Mouse (Mus musculus) intestine, embryonic 16.5 days (tissue): Measurements from ENCODE around the gene Cabp1. TPM values are rescaled to one million over a fixed set of nuclear protein-coding genes. Genes with fewer than 3 reads are reported as not detected.
"Not testable (repeated sequence)": the region's sequence is repeated elsewhere in the genome, so short reads cannot be mapped to it uniquely, and the experiment has no call there.

Experiments
- ATAC-seq: fragments of 200-750 bp; cut with Nextera tagmentation; 2 replicates; pipeline ENCODE4 v1.8.0; 2017; ENCODE audit warnings: moderate TSS enrichment, moderate library complexity
- H3K27ac ChIP-seq: fragments of 300-500 bp; sonication (generic); 2 replicates; pipeline ENCODE4 v1.5.1; 2014; ENCODE audit warnings: mild to moderate bottlenecking, low read length
- H3K27me3 ChIP-seq: fragments of 300-500 bp; sonication (generic); replicated peaks from 2 replicates; pipeline ENCODE4 v1.6.1; 2014; ENCODE audit warnings: low read length, control low read depth, mixed read lengths; ENCODE audit not compliant: control insufficient read depth, insufficient read depth
- H3K36me3 ChIP-seq: fragments of 300-500 bp; sonication (generic); 2 replicates; pipeline ENCODE4 v1.6.1; 2014; ENCODE audit warnings: low read length, control low read depth; ENCODE audit not compliant: control insufficient read depth, insufficient read depth
- H3K4me1 ChIP-seq: fragments of 300-500 bp; sonication (generic); 2 replicates; pipeline ENCODE4 v1.6.1; 2014; ENCODE audit warnings: low read length, control low read depth, mixed read lengths; ENCODE audit not compliant: control insufficient read depth, insufficient read depth
- H3K4me2 ChIP-seq: fragments of 300-500 bp; sonication (generic); 2 replicates; pipeline ENCODE4 v1.6.1; 2014; ENCODE audit warnings: low read depth, low read length, control low read depth
- H3K4me3 ChIP-seq: fragments of 300-500 bp; sonication (generic); 2 replicates; pipeline ENCODE4 v1.5.1; 2014; ENCODE audit warnings: mild to moderate bottlenecking, low read length
- H3K9ac ChIP-seq: fragments of 300-500 bp; sonication (generic); 2 replicates; pipeline ENCODE4 v1.6.1; 2014; ENCODE audit warnings: low read depth, low read length
- H3K9me3 ChIP-seq: fragments of 300-500 bp; sonication (generic); 2 replicates; pipeline ENCODE4 v1.6.1; 2016; ENCODE audit warnings: low read length, control low read depth; ENCODE audit not compliant: control insufficient read depth
- WGBS: fragments of 180-500 bp; shearing (Covaris S2); extraction: QIAGEN DNeasy Blood & Tissue Kit; methylation state at CpG from one replicate; pipeline ENCODE4 v1.1.7; 2014; 5-methylcytosine and 5-hydroxymethylcytosine counted together
- polyA plus RNA-seq: library from polyadenylated mRNA; unstranded; fragments of >200 nt; fragmentation: Nextera tagmentation; extraction: Ambion mirVana; gene quantifications from 2 replicates; pipeline ENCODE4 v1.2.1, GENCODE M21; 2015

The Cabp1 gene
- polyA plus RNA-seq, 1 experiment from 2014 or later: 1.2 TPM

- Histone ChIP-seq H3K27ac (no peak overlapping the region), H3K9me3 (no peaks in the 10 kb centered on the region), H3K4me1 (peaks cover 32% of the 10 kb centered on the region), H3K36me3 (peaks cover 24% of the 10 kb centered on the region), H3K27me3 (no peaks in the 10 kb centered on the region), H3K4me2 (no peak overlapping the region), H3K4me3 (no peak overlapping the region), H3K9ac (no peak overlapping the region)
- ATAC-seq: no peak
- 90% methylated on average over 14 of the region's 14 CpGs for WGBS
Measured at GRCm38 (mm10) chr5:115149675-115150459, 44.3 kb downstream of the Cabp1 start.

GRCm38 (mm10) chr5:115148872-115149271 is 45.3 kb downstream of the Cabp1 start:
- Histone ChIP-seq H3K4me1 (peaks cover 24% of the 10 kb centered on the region), H3K36me3 (peaks cover 27% of the 10 kb centered on the region)
- ATAC-seq, H3K9me3 ChIP-seq, H3K9ac ChIP-seq, H3K27me3 ChIP-seq, H3K4me3 ChIP-seq, H3K4me2 ChIP-seq, H3K27ac ChIP-seq: not testable (repeated sequence)
- WGBS: no CpG with 5 or more reads among the region's 1 CpGs

- H3K4me1 ChIP-seq: peaks cover 19% of the 10 kb centered on the region
- ATAC-seq: no peak
- no peak overlapping the region for H3K9ac ChIP-seq
- H3K36me3 ChIP-seq: peaks cover 27% of the 10 kb centered on the region
- no peaks in the 10 kb centered on the region for H3K9me3 ChIP-seq
- H3K4me2 ChIP-seq: no peak overlapping the region
- 93% methylated on average over 8 of the region's 8 CpGs for WGBS
- H3K27ac ChIP-seq: no peak overlapping the region
- H3K27me3 ChIP-seq: no peaks in the 10 kb centered on the region
- H3K4me3 ChIP-seq: no peak overlapping the region
Measured at GRCm38 (mm10) chr5:115148378-115148777, 45.8 kb downstream of the Cabp1 start.

- no peaks in the 10 kb centered on the region for H3K27me3 ChIP-seq
- H3K4me1 ChIP-seq: peaks cover 10% of the 10 kb centered on the region
- peak; percentile 79 for ATAC-seq
- 71% methylated on average over 3 of the region's 3 CpGs for WGBS
- peaks cover 27% of the 10 kb centered on the region for H3K36me3 ChIP-seq
- no peak overlapping the region for H3K4me2 ChIP-seq
- H3K9me3 ChIP-seq: no peaks in the 10 kb centered on the region
- no peak overlapping the region for H3K4me3 ChIP-seq
- no peak overlapping the region for H3K9ac ChIP-seq
- H3K27ac ChIP-seq: peak overlapping the region; percentile 44; the same call in 1 of the 2 replicates
Measured at GRCm38 (mm10) chr5:115147388-115147787, 46.8 kb downstream of the Cabp1 start.

GRCm38 (mm10) chr5:115146747-115147130 is 47.4 kb downstream of the Cabp1 start:
- H3K27me3 ChIP-seq: no peaks in the 10 kb centered on the region
- ATAC-seq: no peak
- H3K4me3 ChIP-seq: no peak overlapping the region
- H3K27ac ChIP-seq: no peak overlapping the region
- H3K4me2 ChIP-seq: no peak overlapping the region
- no peaks in the 10 kb centered on the region for H3K9me3 ChIP-seq
- peaks cover 27% of the 10 kb centered on the region for H3K36me3 ChIP-seq
- no peak overlapping the region for H3K9ac ChIP-seq
- H3K4me1 ChIP-seq: peaks cover 7% of the 10 kb centered on the region

GRCm38 (mm10) chr5:115145976-115146746 is 48.0 kb downstream of the Cabp1 start:
- Histone ChIP-seq H3K9me3 (no peaks in the 10 kb centered on the region), H3K4me1 (peaks cover 5% of the 10 kb centered on the region), H3K4me2 (no peak overlapping the region), H3K9ac (no peak overlapping the region), H3K36me3 (peaks cover 27% of the 10 kb centered on the region), H3K27me3 (no peaks in the 10 kb centered on the region), H3K4me3 (no peak overlapping the region), H3K27ac (0 out of 2 replicates have a peak overlapping the region, but pooled peaks have one; percentile 24)
- WGBS: 76% methylated on average over 6 of the region's 6 CpGs
- no peak for ATAC-seq

- H3K4me1 ChIP-seq: peaks cover 5% of the 10 kb centered on the region
- no peaks in the 10 kb centered on the region for H3K27me3 ChIP-seq
- peaks cover 20% of the 10 kb centered on the region for H3K36me3 ChIP-seq
- no peak overlapping the region for H3K9ac ChIP-seq
- H3K9me3 ChIP-seq: no peaks in the 10 kb centered on the region
- no peak for ATAC-seq
- 78% methylated on average over 11 of the region's 11 CpGs for WGBS
- no peak overlapping the region for H3K4me3 ChIP-seq
- H3K27ac ChIP-seq: no peak overlapping the region
- no peak overlapping the region for H3K4me2 ChIP-seq
Measured at GRCm38 (mm10) chr5:115145253-115145968, 48.8 kb downstream of the Cabp1 start.

GRCm38 (mm10) chr5:115144471-115144870 is 49.7 kb downstream of the Cabp1 start:
- WGBS: 78% methylated on average over 6 of the region's 6 CpGs
- no peak overlapping the region for H3K9ac ChIP-seq
- no peak overlapping the region for H3K4me2 ChIP-seq
- ATAC-seq: no peak
- H3K4me1 ChIP-seq: peaks cover 5% of the 10 kb centered on the region
- no peak overlapping the region for H3K4me3 ChIP-seq
- H3K27ac ChIP-seq: no peak overlapping the region
- peaks cover 11% of the 10 kb centered on the region for H3K36me3 ChIP-seq
- H3K9me3 ChIP-seq: no peaks in the 10 kb centered on the region
- H3K27me3 ChIP-seq: no peaks in the 10 kb centered on the region

GRCm38 (mm10) chr5:115143552-115143951 is 50.6 kb downstream of the Cabp1 start:
- Histone ChIP-seq H3K9ac (no peak overlapping the region), H3K27me3 (no peaks in the 10 kb centered on the region), H3K4me3 (no peak overlapping the region), H3K36me3 (peaks cover 7% of the 10 kb centered on the region), H3K27ac (no peak overlapping the region), H3K4me1 (peaks cover 5% of the 10 kb centered on the region), H3K4me2 (no peak overlapping the region), H3K9me3 (no peaks in the 10 kb centered on the region)
- no peak for ATAC-seq
- 75% methylated on average over 10 of the region's 10 CpGs for WGBS
